Mouse (Mus musculus) cortical plate, adult 2 months (tissue): ENCODE measurements around the gene Ccdc194.

Experiments
- CTCF ChIP-seq: fragments of 200-500 bp; IDR thresholded peaks from 2 replicates; pipeline ENCODE4 v1.5.1; 2011; ENCODE audit warnings: mild to moderate bottlenecking, control low read depth, low read length; ENCODE audit not compliant: insufficient read depth; ENCODE audit errors: extremely low read depth
- POLR2A ChIP-seq: fragments of 200-500 bp; IDR thresholded peaks from 2 replicates; pipeline ENCODE4 v1.6.1; 2011; ENCODE audit warnings: mild to moderate bottlenecking, low read length, control low read depth; ENCODE audit not compliant: insufficient read depth; ENCODE audit errors: extremely low read depth

- TF ChIP-seq POLR2A, result no peak
- TF ChIP-seq CTCF, result no peak
These were observed 19.5 kb upstream of the Ccdc194 start for GRCm38 (mm10) chr8:71545053-71545452.
